Mouse (Mus musculus): ENCODE results near the gene Tnfsf9.
"Not testable (repeated sequence)": the region's sequence is repeated elsewhere in the genome, so short reads cannot be mapped to it uniquely, and the experiment has no call there.

Gene Tnfsf9

GRCm38 (mm10) chr17:57134021-57134420, 28.9 kb downstream of the Tnfsf9 start:
- DNase-seq (ENCODE audit: low spot score in 2 of 2), result not testable (repeated sequence)

GRCm38 (mm10) chr17:57134693-57135092, 29.6 kb downstream of the Tnfsf9 start:
- no peak for DNase-seq (ENCODE audit: low spot score in 2 of 2)

GRCm38 (mm10) chr17:57135635-57136034, 30.5 kb downstream of the Tnfsf9 start:
- DNase-seq (ENCODE audit: low spot score in 2 of 2), result no peak

- no peak for DNase-seq (ENCODE audit: low spot score in 2 of 2)
Observed at GRCm38 (mm10) chr17:57138676-57139075, 33.6 kb downstream of the Tnfsf9 start.

- DNase-seq (ENCODE audit: low spot score in 2 of 2), result no peak
Observed at GRCm38 (mm10) chr17:57139708-57140107, 34.6 kb downstream of the Tnfsf9 start.

GRCm38 (mm10) chr17:57143704-57144103, 38.6 kb downstream of the Tnfsf9 start:
- no peak for DNase-seq (ENCODE audit: low spot score in 2 of 2)

- DNase-seq (ENCODE audit: low spot score in 2 of 2), result no peak
Observed at GRCm38 (mm10) chr17:57145115-57145514, 40.0 kb downstream of the Tnfsf9 start.

GRCm38 (mm10) chr17:57148343-57148742, 43.2 kb downstream of the Tnfsf9 start:
- DNase-seq (ENCODE audit: low spot score in 2 of 2), result no peak

- DNase-seq (ENCODE audit: low spot score in 2 of 2), result peak; percentile 7 to 21
Observed at GRCm38 (mm10) chr17:57148994-57149803, 44.1 kb downstream of the Tnfsf9 start, which contains the start of gene Cd70. TSS of gene Cd70 (minus strand) at chr17:57149777.

- no peak for DNase-seq (ENCODE audit: low spot score in 2 of 2)
Observed at GRCm38 (mm10) chr17:57153006-57153405, 47.9 kb downstream of the Tnfsf9 start.

GRCm38 (mm10) chr17:57153787-57154186, 48.7 kb downstream of the Tnfsf9 start:
- DNase-seq (ENCODE audit: low spot score in 2 of 2), result no peak
